Mouse (Mus musculus) adrenal gland, adult (tissue): ENCODE data around the gene Dkc1.

Experiments used
- DNase-seq, 2 experiments: peaks; one replicate each; pipeline ENCODE4 v3.0.0; 2022 to 2023; ENCODE audit warnings: low spot score in 1 of 2; ENCODE audit not compliant: inconsistent age in 2 of 2

Gene Dkc1

GRCm38 (mm10) chrX:75095369-75096162 is at the start of gene Dkc1:
TSS of gene Dkc1 (plus strand) at chrX:75095854.
- DNase-seq, result peak; percentile 94 to 96

DNA sequence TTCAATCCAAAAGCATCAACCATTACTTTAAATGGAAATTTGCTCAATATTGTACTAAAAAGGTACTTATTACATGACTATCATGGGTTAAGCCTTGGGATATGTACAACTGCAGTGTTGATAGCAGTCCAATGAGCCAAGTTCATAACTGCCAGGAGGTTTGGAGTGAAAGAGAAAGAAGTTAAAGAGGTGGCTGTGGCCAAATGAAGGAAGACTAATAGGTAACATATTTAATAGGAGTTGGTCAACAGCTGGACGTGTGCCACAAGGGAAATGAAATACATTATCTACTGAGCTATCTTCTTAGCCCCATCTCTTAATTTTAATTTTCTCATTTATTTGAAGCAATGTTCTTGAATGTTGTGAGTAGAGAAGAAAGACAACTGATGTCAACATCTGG is 49.7 kb upstream of the Dkc1 start:
- no peak for DNase-seq

GRCm38 (mm10) chrX:75046921-75047635 is 48.6 kb upstream of the Dkc1 start:
- peak; percentile 25 to 74 for DNase-seq

DNA sequence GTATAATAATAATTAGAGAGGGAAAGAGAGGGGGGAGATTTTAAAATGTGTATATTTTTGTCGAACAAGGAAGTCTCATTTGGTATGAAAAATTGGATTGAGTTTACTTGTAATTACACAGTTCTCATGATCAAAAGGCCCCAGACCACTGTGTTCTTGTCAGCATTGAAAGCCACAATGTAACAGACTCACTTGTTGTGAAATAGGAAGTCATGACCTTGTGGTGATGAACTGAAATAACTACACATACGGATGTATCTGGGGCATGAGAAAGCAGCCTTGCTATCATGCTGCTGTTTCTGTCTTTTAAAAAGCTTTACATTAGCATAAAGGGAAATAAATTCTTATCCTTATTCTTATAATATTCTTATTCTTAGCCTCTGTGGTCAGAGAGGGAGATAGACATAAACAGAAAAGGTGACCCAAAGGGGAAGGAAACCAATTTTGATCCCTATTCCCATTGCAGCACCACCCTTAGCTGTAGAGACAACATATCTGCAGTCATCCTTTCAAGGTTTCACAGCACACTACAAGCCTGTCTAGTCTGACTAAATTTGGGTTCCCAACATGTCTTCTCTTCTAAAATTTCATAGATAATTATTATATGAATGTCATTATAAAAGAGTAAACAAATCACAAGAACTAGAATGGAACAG is 39.4 kb upstream of the Dkc1 start:
- DNase-seq, result no peak

GRCm38 (mm10) chrX:75082351-75082750 is 13.3 kb upstream of the Dkc1 start:
- no peak for DNase-seq

DNA sequence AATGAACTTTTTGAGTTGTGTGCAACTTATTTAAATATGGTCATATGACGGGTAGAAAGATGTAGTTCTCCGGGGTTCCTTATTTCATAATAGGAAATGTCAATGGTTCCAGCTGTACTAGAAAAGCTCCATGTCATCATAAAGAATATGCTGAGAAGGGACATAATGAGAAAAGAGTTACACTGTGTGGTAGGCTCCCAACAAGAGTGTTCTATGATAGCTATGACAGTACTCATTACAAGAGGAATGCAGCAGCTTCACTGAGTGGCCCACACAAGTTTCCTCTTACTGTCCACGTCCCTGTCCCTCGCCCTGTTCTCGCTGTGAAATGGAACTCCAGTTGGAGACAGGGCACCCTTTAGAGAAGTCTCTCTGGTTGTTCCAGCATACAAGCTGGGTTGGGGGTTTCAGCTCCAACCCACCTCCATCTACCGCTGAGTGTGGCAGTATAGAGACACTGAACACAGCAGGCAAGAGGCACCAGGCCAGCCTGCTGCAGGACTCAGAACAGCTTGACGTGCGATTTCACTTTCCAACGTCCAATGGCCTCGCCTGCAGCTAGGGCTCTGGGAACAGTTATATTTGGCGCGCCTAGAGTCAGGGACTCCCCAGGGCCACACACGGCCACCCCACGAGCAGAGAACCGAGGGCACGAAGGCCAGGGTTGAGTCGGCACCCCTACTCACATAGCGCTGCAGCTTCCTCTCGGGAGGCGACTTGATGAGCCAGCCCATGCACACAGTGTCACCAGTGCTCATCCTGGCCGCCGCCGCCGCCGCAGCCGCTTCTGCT is 11.5 kb upstream of the Dkc1 start:
- peak; percentile 28 to 71 for DNase-seq

DNA sequence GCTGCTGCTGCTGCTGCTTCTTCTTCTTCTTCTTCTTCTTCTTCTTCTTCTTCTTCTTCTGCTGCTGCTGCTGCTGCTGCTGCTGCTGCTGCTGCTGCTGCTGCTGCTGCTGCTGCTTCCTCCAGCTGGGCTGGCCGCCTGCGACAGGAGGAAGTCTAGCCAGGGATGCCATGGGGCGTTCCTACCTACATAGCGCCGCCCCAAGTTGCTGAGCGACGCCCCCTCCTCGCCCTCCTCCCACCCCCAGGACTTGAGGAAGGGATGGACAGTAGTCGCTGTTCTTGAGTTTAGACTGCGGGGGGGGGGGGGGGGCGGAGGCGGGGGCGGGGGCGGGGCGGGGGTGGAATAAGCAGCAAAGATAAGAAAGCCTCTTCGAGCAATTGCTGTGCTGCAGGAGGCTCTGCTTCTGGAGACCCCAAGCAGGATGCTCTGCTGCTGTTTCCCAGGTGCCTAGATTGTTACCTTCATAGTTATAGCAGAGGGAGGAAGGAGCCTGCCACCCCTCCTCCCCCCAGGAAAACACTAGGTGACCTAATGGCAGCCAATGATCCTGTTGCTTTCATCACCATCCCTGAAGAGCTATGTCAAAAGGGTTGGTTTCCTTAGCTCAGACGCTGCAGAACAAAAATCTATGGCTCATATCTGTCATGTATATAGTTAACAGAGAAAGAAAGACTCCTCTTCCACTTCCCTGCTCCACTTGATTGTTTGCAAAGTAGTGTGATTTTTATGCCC is 10.7 kb upstream of the Dkc1 start, which contains the start of gene Gab3:
TSS of gene Gab3 (minus strand) at position 685 of the 735 bp plus-strand sequence.
- DNase-seq, result peak; percentile 55 to 78

DNA sequence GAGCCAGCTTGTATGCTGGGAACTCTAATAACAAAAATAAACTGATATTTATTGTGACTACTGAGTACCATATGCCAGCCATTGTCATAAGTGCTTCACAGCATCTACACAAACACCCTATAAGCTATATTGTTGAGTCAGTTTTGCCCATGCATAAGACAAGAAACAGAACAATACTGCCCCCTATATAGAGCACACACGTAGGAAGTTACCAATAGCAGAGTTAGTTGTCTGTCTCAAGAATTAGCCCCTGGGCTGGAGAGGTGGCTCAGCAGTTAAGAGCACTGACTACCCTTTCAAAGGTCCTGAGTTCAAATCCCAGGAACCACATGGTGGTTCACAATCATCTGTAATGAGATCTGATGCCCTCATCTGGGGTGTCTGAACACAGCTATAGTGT is 10.0 kb upstream of the Dkc1 start:
- DNase-seq, result no peak

- DNase-seq, result peak in 1 of 2 experiments; percentile 68
Measured at GRCm38 (mm10) chrX:75096163-75096770, 613 bp downstream of the Dkc1 start.

DNA sequence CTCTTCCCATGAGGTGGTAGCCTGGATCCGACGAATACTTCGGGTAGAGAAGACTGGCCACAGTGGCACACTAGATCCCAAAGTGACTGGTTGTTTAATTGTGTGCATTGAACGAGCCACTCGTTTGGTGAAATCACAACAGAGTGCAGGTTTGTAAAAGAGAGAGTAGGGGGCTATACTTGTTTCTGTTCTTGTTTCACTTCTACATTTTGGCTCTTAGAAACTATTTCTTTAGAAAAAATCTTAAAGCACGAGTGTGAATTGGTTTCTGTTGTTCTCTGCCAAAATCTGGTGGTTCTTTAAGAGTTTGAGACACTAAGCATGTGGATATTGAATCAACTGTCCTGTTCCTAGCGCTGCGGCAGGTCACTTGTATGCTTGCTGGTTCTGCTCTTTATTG is 3.1 kb downstream of the Dkc1 start:
- DNase-seq, result peak in 1 of 2 experiments; percentile 13

DNA sequence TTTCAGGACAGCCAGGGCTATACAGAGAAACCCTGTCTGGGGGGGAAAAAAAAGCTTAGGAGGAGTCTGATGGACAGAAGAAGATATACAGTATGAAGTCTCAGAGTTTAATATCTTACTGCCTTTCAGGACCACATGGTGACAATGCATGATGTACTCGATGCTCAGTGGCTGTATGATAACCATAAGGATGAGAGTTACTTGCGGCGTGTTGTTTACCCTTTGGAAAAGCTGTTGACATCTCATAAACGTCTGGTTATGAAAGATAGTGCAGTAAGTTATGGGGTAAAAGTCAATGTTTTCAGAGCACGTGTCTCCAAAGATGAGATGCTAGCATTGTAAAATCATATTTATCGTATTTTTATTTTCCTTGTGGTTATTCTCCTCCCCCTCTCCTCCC is 6.6 kb downstream of the Dkc1 start:
- no peak for DNase-seq

GRCm38 (mm10) chrX:75115550-75115949 is 19.9 kb downstream of the Dkc1 start:
- no peak for DNase-seq

- no peak for DNase-seq
Measured at GRCm38 (mm10) chrX:75125606-75126005, 30.0 kb downstream of the Dkc1 start.

- DNase-seq, result no peak
Measured at GRCm38 (mm10) chrX:75126893-75127292, 31.2 kb downstream of the Dkc1 start.

DNA sequence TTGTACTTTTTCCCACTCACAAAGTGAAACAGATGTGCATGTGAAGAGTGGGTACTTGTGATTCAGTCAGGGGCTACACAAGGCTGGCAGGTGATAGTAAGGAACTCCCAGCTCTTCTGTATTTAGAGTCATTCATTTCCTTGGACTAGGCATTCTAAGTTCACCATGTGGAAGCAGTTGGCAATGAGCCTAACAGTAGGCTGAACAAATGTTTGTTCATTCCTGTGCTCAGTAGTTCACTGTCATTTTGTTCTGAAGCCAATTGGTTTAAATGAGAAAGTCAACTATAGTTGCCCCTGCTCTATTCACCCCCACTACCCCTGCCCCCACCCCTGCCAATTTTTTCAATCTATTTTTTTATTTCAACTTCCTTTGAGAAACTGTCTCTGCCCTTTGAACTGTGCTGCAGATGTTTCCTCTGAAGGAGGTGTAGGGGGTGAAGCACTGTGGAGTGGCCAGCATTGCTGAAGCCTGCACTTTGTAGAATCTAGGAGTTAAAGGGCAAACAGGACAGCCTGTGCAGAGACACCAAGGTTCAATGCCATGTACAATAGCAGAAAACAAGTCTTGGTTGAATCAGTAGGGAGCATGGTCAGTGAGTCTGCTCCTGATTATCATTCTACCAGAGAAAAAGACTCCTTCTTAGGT is 32.8 kb downstream of the Dkc1 start:
- DNase-seq, result peak in 1 of 2 experiments; percentile 54

DNA sequence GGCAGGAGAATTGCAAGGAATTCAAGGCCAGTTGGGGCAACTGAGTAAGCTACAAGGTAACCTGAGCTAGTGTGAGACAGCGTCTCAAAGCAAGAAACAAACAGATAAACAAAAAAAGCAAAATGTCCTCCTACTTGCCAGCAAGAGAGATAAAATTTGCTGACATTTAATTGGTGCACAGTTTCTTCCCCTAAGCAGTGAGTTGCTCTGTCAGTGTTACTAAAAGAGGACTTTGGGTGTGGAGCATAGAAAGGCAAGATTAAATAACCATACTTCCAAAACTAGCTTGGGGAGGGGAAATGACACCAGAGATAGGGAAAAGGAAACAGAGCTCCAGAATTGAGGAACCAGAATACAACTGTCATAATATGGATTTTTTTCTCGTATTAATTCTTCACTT is 33.8 kb downstream of the Dkc1 start:
- DNase-seq, result no peak

- peak; percentile 82 to 95 for DNase-seq
Measured at GRCm38 (mm10) chrX:75130467-75131160, 35.0 kb downstream of the Dkc1 start, which contains the start of gene Mpp1. TSS of gene Mpp1 (minus strand) at chrX:75131016.

GRCm38 (mm10) chrX:75136938-75137337 is 41.3 kb downstream of the Dkc1 start:
- peak in 1 of 2 experiments; percentile 58 for DNase-seq

- DNase-seq, result peak in 1 of 2 experiments; percentile 31
Measured at GRCm38 (mm10) chrX:75137729-75138128, 42.1 kb downstream of the Dkc1 start.
